Comparison of ENCODE assay signal across 8 mouse cellular contexts in genomic region chr6:55443927-55444688, GRCm38 (mm10). TPM values are rescaled to one million over a fixed set of nuclear protein-coding genes. Genes with fewer than 3 reads are reported as not detected.
DNase-seq lines count a peak whose midpoint lies in the region; ATAC-seq and TF ChIP-seq lines count a peak whose summit lies in the region.

No protein-coding gene starts in this region.

- H3K27me3 ChIP-seq in forebrain, embryonic 14.5 days (replicated peaks; ENCODE audit: control insufficient read depth, insufficient read depth, low read length): no peaks in the 10 kb centered on the region
- H3K27me3 ChIP-seq in liver, postnatal 0 days (ENCODE audit: insufficient read depth, low read length): no peaks in the 10 kb centered on the region

- WGBS in forebrain, embryonic 14.5 days: 0% methylated on average over 2 of the region's 2 CpGs
- WGBS in liver, postnatal 0 days (ENCODE audit: insufficient replicate concordance): 37% methylated on average over 2 of the region's 2 CpGs

- peaks cover 24% of the 10 kb centered on the region for H3K4me1 ChIP-seq in forebrain, embryonic 14.5 days (ENCODE audit: control insufficient read depth, insufficient read depth, low read length)
- no peaks in the 10 kb centered on the region for H3K4me1 ChIP-seq in liver, postnatal 0 days (ENCODE audit: insufficient read depth)

- H3K9ac ChIP-seq in forebrain, embryonic 14.5 days (ENCODE audit: low read length): no peak overlapping the region
- no peak overlapping the region for H3K9ac ChIP-seq in liver, postnatal 0 days (replicated peaks)

- H3K36me3 ChIP-seq in forebrain, embryonic 14.5 days (ENCODE audit: control insufficient read depth, insufficient read depth, low read length): no peaks in the 10 kb centered on the region
- H3K36me3 ChIP-seq in liver, postnatal 0 days (replicated peaks; ENCODE audit: insufficient read depth, low read length): no peaks in the 10 kb centered on the region

- H3K27ac ChIP-seq in forebrain, embryonic 14.5 days (ENCODE audit: low read depth, low read length): peak overlapping the region; percentile 80
- no peak overlapping the region for H3K27ac ChIP-seq in liver, postnatal 0 days (ENCODE audit: low read depth)

- H3K9me3 ChIP-seq in forebrain, embryonic 14.5 days (replicated peaks; ENCODE audit: control insufficient read depth, low read length): no peaks in the 10 kb centered on the region
- H3K9me3 ChIP-seq in liver, postnatal 0 days (ENCODE audit: low read length): no peaks in the 10 kb centered on the region

- TF ChIP-seq CTCF in liver, postnatal 0 days (IDR thresholded peaks at IDR 0.05; ENCODE audit: low read depth): no peak

- ATAC-seq in forebrain, embryonic 14.5 days: peak; percentile 95
- no peak for ATAC-seq in liver, postnatal 0 days

- no peak overlapping the region for H3K4me3 ChIP-seq in forebrain, embryonic 14.5 days (ENCODE audit: low read depth, low read length)
- no peak overlapping the region for H3K4me3 ChIP-seq in liver, postnatal 0 days (ENCODE audit: low read depth, low read length)

- peak overlapping the region; percentile 4; the same call in 1 of the 2 replicates for H3K4me2 ChIP-seq in forebrain, embryonic 14.5 days (ENCODE audit: low read length)
- H3K4me2 ChIP-seq in liver, postnatal 0 days (ENCODE audit: low read depth, low read length): no peak overlapping the region

- intact Hi-C loops in heart, postnatal 25 days (cut with DNase I): no loop called here
- intact Hi-C loops in left cerebral cortex, postnatal 4 days (cut with DNase I): no loop called here

- no peak for TF ChIP-seq EP300 in liver, postnatal 0 days (IDR thresholded peaks at IDR 0.05; ENCODE audit: low read depth)

- peak; percentile 36 to 37 for DNase-seq in heart, adult 9 months (ENCODE audit: low spot score in 2 of 2)
- no peak for DNase-seq in heart, postnatal 25 days (ENCODE audit: low spot score)
- peak; percentile 90 for DNase-seq in forebrain, embryonic 14.5 days (ENCODE audit: low spot score)
- DNase-seq in left cerebral cortex, postnatal 4 days: peak; percentile 90
- peak; percentile 44 for DNase-seq in right cerebral cortex, postnatal 25 days
- no peak for DNase-seq in liver, postnatal 0 days
- DNase-seq in thymus, postnatal 4 days: no peak
- no peak for DNase-seq in kidney, postnatal 10 days

RNA-seq across cellular contexts. Expression of gene Adcyap1r1, which starts 7.7 kb away (rescaled TPM):
- total RNA-seq in heart, postnatal 25 days (2021): 1 to 10 TPM; 5.1 to 5.4 TPM
- polyA plus RNA-seq in forebrain, embryonic 14.5 days (2014; fragmentation: Nextera tagmentation; extraction: Ambion mirVana): 25.8 and 30.7 TPM in 2 replicates
- total RNA-seq in left cerebral cortex, postnatal 4 days (2021): 100 to 1,000 TPM; 112 to 131 TPM
- polyA plus RNA-seq in liver, postnatal 0 days (2015; fragmentation: Nextera tagmentation; extraction: Ambion mirVana): not detected in 2 replicates

Comparison
In these comparisons a context has a peak if more than half of its experiments do, and no peak if none do; other contexts are left out.
1. DNase-seq: peak in heart, adult 9 months (2 of 2), forebrain, embryonic 14.5 days (single experiment), left cerebral cortex, postnatal 4 days (single experiment) and right cerebral cortex, postnatal 25 days (single experiment); none in heart, postnatal 25 days (single experiment), liver, postnatal 0 days (single experiment), thymus, postnatal 4 days (single experiment) and kidney, postnatal 10 days (single experiment).
2. RNA of gene Adcyap1r1, which starts 7.7 kb away (total RNA-seq): 112 to 131 TPM in left cerebral cortex, postnatal 4 days; 5.1 to 5.4 TPM in heart, postnatal 25 days; every median in the first group is over 10 times any median in the second.